Mouse (Mus musculus) hindbrain, embryonic 11.5 days (tissue): Measurements from ENCODE around the gene Ncam1. TPM values are rescaled to one million over a fixed set of nuclear protein-coding genes. Genes with fewer than 3 reads are reported as not detected.

Source experiments
- ATAC-seq: fragments of 200-750 bp; cut with Nextera tagmentation; 2 replicates; pipeline ENCODE4 v1.8.0; 2017; ENCODE audit warnings: mild to moderate bottlenecking, moderate TSS enrichment, moderate library complexity; ENCODE audit not compliant: low FRiP score
- DNase-seq: peaks from one replicate; pipeline ENCODE4 v3.0.0-alpha.2; 2015; ENCODE audit warnings: low spot score
- H3K27ac ChIP-seq: fragments of 300-500 bp; sonication (generic); 2 replicates; pipeline ENCODE4 v1.5.1; 2014; ENCODE audit warnings: mild to moderate bottlenecking, low read depth, low read length
- H3K27me3 ChIP-seq: fragments of 300-500 bp; sonication (generic); 2 replicates; pipeline ENCODE4 v1.6.1; 2014; ENCODE audit warnings: mild to moderate bottlenecking, low read length, moderate library complexity, mixed read lengths; ENCODE audit not compliant: control insufficient read depth, insufficient read depth
- H3K36me3 ChIP-seq: fragments of 300-500 bp; sonication (generic); 2 replicates; pipeline ENCODE4 v1.6.1; 2014; ENCODE audit warnings: mild to moderate bottlenecking, low read length, moderate library complexity, mixed read lengths; ENCODE audit not compliant: control insufficient read depth, insufficient read depth
- H3K4me1 ChIP-seq: fragments of 300-500 bp; sonication (generic); replicated peaks from 2 replicates; pipeline ENCODE4 v1.6.1; 2014; ENCODE audit warnings: low read length, mixed read lengths; ENCODE audit not compliant: control insufficient read depth, insufficient read depth
- H3K4me2 ChIP-seq: fragments of 300-500 bp; sonication (generic); replicated peaks from 2 replicates; pipeline ENCODE4 v1.6.1; 2014; ENCODE audit warnings: mild to moderate bottlenecking, low read depth, low read length
- H3K4me3 ChIP-seq: fragments of 300-500 bp; sonication (generic); 2 replicates; pipeline ENCODE4 v1.5.1; 2014; ENCODE audit warnings: low read depth, low read length
- H3K9ac ChIP-seq: fragments of 300-500 bp; sonication (generic); 2 replicates; pipeline ENCODE4 v1.6.1; 2014; ENCODE audit warnings: low read depth, low read length
- H3K9me3 ChIP-seq: fragments of 300-500 bp; sonication (generic); 2 replicates; pipeline ENCODE4 v1.6.1; 2016; ENCODE audit warnings: low read length; ENCODE audit not compliant: control insufficient read depth
- WGBS: fragments of 180-500 bp; shearing (Covaris S2); extraction: QIAGEN DNeasy Blood & Tissue Kit; methylation state at CpG from one replicate; pipeline ENCODE4 v1.1.7; 2014; 5-methylcytosine and 5-hydroxymethylcytosine counted together
- polyA plus RNA-seq: library from polyadenylated mRNA; unstranded; fragments of >200 nt; fragmentation: Nextera tagmentation; extraction: Ambion mirVana; gene quantifications from 2 replicates; pipeline ENCODE4 v1.2.1, GENCODE M21; 2014

Gene Ncam1
- polyA plus RNA-seq, 1 experiment from 2014 or later = 137 TPM

DNA sequence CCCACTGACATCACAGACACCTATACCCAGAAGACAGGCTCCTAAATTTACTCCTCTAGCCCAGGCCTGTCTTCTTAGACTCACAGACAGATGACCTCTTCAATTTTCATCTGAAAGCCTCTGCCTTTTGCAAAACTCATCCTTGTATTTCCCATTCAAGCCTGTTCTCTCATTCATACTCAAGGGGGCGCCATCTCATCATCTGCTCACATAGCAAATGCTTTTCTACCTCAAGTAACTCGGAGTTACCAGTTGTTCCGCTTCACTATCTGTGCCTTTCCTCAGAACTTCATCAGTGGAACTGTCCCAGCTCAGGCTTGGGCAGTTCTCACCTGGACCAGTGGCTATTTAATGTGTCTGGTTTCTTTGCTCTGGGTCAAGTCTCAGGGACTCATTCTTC lies 181.5 kb downstream of the Ncam1 start:
- H3K36me3 ChIP-seq = no peaks in the 10 kb centered on the region
- H3K27ac ChIP-seq = no peak overlapping the region
- no peak overlapping the region for H3K9ac ChIP-seq
- H3K27me3 ChIP-seq = no peaks in the 10 kb centered on the region
- no peak for ATAC-seq
- no peak overlapping the region for H3K4me3 ChIP-seq
- no peak overlapping the region for H3K4me2 ChIP-seq
- 19% methylated on average over 3 of the region's 3 CpGs for WGBS
- no peaks in the 10 kb centered on the region for H3K9me3 ChIP-seq
- peak; percentile 63 for DNase-seq
- no peaks in the 10 kb centered on the region for H3K4me1 ChIP-seq

GRCm38 (mm10) chr9:49612387-49612786 lies 186.3 kb downstream of the Ncam1 start:
- Histone ChIP-seq H3K4me1 (no peaks in the 10 kb centered on the region), H3K27me3 (no peaks in the 10 kb centered on the region), H3K27ac (no peak overlapping the region), H3K9me3 (no peaks in the 10 kb centered on the region), H3K4me2 (no peak overlapping the region), H3K9ac (no peak overlapping the region), H3K36me3 (no peaks in the 10 kb centered on the region), H3K4me3 (no peak overlapping the region)
- DNase-seq (no peak), ATAC-seq (no peak)

DNA sequence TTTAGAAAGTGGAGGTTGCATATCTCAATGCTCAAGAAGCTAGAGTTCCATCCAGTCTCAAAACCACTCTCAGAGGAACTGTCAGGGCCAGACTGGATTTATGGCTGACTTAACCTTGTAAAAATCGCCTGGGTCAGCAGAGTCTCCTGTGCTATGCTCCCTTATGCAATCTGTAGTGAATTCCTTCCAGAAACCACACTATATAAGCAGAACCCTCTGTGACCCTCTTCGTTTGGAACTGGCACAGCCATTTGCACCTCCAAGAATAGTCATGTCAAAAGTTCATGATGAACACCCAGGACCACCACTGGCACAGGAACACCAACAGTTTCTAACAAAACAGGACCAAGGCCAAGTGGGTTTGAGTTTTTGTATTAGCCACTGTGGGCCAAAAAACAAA lies 190.5 kb downstream of the Ncam1 start:
- H3K4me1 ChIP-seq = peaks cover 8% of the 10 kb centered on the region; the same call in 1 of the 2 replicates
- H3K4me2 ChIP-seq = no peak overlapping the region
- H3K27me3 ChIP-seq = no peaks in the 10 kb centered on the region
- DNase-seq (no peak), ATAC-seq (no peak)
- no peak overlapping the region for H3K4me3 ChIP-seq
- no peaks in the 10 kb centered on the region for H3K36me3 ChIP-seq
- H3K27ac ChIP-seq = no peak overlapping the region
- H3K9me3 ChIP-seq = no peaks in the 10 kb centered on the region
- no peak overlapping the region for H3K9ac ChIP-seq
- WGBS = 80% methylated on average over 2 of the region's 2 CpGs

DNA sequence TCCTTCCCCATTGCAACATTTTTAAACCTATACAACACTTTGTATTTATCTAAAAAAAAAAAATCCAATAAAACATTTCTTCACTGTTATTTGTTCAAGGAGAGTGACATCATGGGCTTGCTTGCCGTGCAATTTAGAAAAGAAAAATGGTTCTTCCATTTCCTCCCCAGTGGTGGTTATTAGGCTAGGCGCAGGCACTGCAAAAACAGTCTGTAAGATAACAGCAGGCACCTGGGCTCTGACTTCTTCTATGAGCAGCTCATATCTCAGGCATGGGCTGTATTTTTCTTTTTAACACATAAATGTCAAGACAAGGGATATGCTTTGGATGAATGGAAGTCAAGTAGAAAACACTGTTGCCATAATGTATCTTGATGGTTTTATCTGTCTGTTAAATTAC lies 192.0 kb downstream of the Ncam1 start:
- H3K9ac ChIP-seq = no peak overlapping the region
- H3K9me3 ChIP-seq = no peaks in the 10 kb centered on the region
- no peaks in the 10 kb centered on the region for H3K36me3 ChIP-seq
- H3K27ac ChIP-seq = peak overlapping the region; percentile 32; the same call in 1 of the 2 replicates
- H3K4me2 ChIP-seq = no peak overlapping the region
- no peaks in the 10 kb centered on the region for H3K27me3 ChIP-seq
- DNase-seq = no peak
- 43% methylated on average over 2 of the region's 2 CpGs for WGBS
- H3K4me3 ChIP-seq = no peak overlapping the region
- ATAC-seq = no peak
- peaks cover 8% of the 10 kb centered on the region; the same call in 1 of the 2 replicates for H3K4me1 ChIP-seq

GRCm38 (mm10) chr9:49606317-49606716 lies 192.4 kb downstream of the Ncam1 start:
- no peaks in the 10 kb centered on the region for H3K36me3 ChIP-seq
- no peaks in the 10 kb centered on the region for H3K27me3 ChIP-seq
- peaks cover 8% of the 10 kb centered on the region; the same call in 1 of the 2 replicates for H3K4me1 ChIP-seq
- H3K27ac ChIP-seq = peak overlapping the region; percentile 32; the same call in 1 of the 2 replicates
- no peaks in the 10 kb centered on the region for H3K9me3 ChIP-seq
- ATAC-seq (peak; percentile 90), DNase-seq (peak; percentile 75)
- 14% methylated on average over 5 of the region's 5 CpGs for WGBS
- H3K4me3 ChIP-seq = no peak overlapping the region
- no peak overlapping the region for H3K9ac ChIP-seq
- no peak overlapping the region for H3K4me2 ChIP-seq

- H3K27ac ChIP-seq = no peak overlapping the region; the same call in 1 of the 2 replicates
- ATAC-seq = no peak
- H3K9ac ChIP-seq = no peak overlapping the region
- WGBS = 48% methylated on average over 4 of the region's 4 CpGs
- no peak overlapping the region for H3K4me2 ChIP-seq
- no peaks in the 10 kb centered on the region for H3K27me3 ChIP-seq
- H3K36me3 ChIP-seq = no peaks in the 10 kb centered on the region
- H3K4me1 ChIP-seq = peaks cover 8% of the 10 kb centered on the region; the same call in 1 of the 2 replicates
- H3K4me3 ChIP-seq = no peak overlapping the region
- no peak for DNase-seq
- no peaks in the 10 kb centered on the region for H3K9me3 ChIP-seq
These were observed 192.9 kb downstream of the Ncam1 start for GRCm38 (mm10) chr9:49605791-49606190.

GRCm38 (mm10) chr9:49605351-49605750 lies 193.4 kb downstream of the Ncam1 start:
- WGBS = 95% methylated on average over 3 of the region's 3 CpGs
- ATAC-seq (no peak), DNase-seq (no peak)
- Histone ChIP-seq H3K27me3 (no peaks in the 10 kb centered on the region), H3K9me3 (no peaks in the 10 kb centered on the region), H3K36me3 (no peaks in the 10 kb centered on the region), H3K4me3 (no peak overlapping the region), H3K9ac (no peak overlapping the region), H3K4me1 (peaks cover 8% of the 10 kb centered on the region; the same call in 1 of the 2 replicates), H3K4me2 (no peak overlapping the region), H3K27ac (no peak overlapping the region)

- WGBS = 84% methylated on average over 4 of the region's 4 CpGs
These were observed 197.5 kb downstream of the Ncam1 start for GRCm38 (mm10) chr9:49601215-49601614.

DNA sequence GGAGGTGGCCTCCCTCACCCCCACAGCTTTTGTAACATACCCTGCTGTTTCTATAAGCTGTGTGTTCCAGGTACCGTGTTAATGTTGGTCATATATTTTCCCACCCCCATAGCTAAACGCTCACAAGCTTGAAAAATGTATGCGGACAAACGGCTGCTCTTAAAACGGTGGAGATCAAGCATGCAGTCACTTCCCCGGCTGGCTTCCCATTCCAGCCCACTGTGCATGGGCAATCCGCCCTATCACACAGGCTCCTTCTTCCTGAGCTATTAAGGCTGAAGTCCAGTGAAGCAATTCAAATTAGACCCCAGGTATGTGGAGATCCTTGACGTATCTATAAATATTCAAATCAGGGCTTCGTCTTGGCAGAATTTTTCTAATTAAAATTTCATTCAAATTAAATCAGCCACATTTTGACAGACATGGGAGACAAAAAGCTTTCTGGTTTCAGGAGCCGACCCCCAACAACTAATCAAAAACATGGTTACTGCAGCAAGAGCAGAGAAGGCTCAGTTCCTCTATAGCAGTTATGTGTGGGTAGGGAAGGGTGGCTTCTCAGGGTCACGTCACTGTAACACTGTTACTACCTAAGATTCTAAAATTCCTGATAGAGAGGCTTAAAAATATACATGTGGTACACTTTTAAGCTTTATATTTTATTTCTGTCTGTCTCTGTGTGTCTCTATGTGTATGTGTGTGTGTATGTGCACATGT lies 202.9 kb downstream of the Ncam1 start:
- Histone ChIP-seq H3K9me3 (no peaks in the 10 kb centered on the region), H3K9ac (0 out of 2 replicates have a peak overlapping the region, but pooled peaks have one; percentile 7), H3K4me2 (no peak overlapping the region), H3K4me1 (no peaks in the 10 kb centered on the region; the same call in 1 of the 2 replicates), H3K27ac (peak overlapping the region; percentile 39), H3K4me3 (no peak overlapping the region), H3K36me3 (no peaks in the 10 kb centered on the region), H3K27me3 (no peaks in the 10 kb centered on the region)
- no peak for ATAC-seq
- WGBS = 57% methylated on average over 11 of the region's 11 CpGs
- no peak for DNase-seq

More at GRCm38 (mm10) chr9:49601215-49601614, 197.5 kb downstream of the Ncam1 start:
- ATAC-seq (no peak), DNase-seq (no peak)
- Histone ChIP-seq H3K27ac (no peak overlapping the region), H3K4me3 (no peak overlapping the region), H3K4me2 (no peak overlapping the region), H3K9me3 (no peaks in the 10 kb centered on the region), H3K27me3 (no peaks in the 10 kb centered on the region), H3K4me1 (peaks cover 6% of the 10 kb centered on the region; the same call in 1 of the 2 replicates), H3K36me3 (no peaks in the 10 kb centered on the region), H3K9ac (no peak overlapping the region)
